Mouse (Mus musculus): ENCODE measurements at regions not wholly inside any gene's neighbourhood (a gene's known extent, or its start where the extent isn't known, plus 50 kb on each side); places are given as distances from the start of the nearest gene placed in this dataset.
"Not testable (repeated sequence)": the region's sequence is repeated elsewhere in the genome, so short reads cannot be mapped to it uniquely, and the experiment has no call there.

DNA sequence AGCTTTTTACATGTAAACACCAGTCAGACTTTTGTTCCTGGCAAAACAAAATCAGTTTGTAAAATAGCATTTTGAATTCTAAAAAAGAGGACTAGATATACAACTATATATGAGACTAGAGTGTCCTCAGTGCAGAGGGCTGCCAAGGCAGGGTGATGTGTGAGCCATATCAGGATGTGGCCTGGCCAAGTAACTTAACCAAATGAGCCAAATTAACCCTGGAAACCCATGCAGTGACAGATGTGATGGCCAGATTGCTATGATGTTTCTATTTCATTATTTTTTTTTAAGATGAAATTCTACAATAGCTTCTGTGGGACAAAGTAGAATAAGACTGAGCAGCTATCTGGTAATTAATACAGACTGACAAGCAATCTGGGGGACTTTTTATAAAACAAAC is 181.8 kb downstream of the Nova1 start:
- no peak for DNase-seq (ENCODE audit: low spot score)
- intact Hi-C loops (cut with DNase I) = no loop called here

DNA sequence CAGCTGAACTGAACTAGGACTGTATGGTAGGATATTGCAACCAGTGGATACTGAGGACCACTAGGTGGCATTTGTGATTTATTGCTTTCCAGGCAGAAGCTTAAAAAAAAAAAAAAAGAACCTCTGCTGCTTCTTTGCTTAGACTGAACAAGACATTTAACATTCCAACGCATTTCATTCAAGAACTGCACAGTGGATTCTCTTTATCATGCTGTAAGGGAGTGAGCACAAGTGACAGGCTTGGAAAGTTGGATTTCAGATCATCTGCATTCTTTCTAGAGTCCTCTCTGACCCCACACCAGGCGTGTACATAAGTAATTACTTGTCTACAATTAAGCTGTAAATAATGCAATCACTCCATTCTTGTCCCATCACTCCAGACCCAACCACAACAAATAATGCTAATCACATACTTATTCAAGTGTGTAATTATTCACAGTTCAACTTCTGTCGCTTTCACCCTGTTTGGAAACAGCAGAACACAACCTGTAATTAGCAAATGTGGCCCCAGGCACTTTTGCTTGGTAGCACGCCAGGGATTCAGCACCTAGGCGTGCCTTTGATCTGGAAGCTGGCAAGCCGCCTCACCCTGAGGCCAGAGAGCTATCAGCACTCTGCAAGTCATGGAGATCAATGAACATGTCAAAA is 183.5 kb downstream of the Nova1 start:
- intact Hi-C loops (cut with DNase I) = loop anchor here (2.0 kb wide), 1 partner anchor 586 kb away; no protein-coding TSS in a partner anchor
- DNase-seq (ENCODE audit: low spot score) = no peak

DNA sequence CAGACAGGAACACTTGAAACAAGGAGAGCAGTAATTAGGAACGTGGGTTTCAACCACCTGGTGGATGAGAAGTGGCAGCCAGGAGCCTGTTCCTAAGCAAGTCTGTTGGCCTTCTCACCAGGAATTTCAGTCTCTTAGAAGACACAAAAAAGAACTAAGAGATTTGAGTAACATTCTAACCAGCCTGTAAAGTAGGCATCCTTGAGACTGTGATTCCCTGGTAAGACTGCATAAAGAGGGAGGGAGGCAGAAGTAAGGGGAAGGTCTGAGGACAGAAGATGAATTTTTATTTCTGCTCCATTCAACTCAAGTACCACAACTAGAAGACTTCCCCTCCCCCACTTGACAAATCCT is 184.0 kb downstream of the Nova1 start:
- intact Hi-C loops (cut with DNase I) = loop anchor here (2.0 kb wide), 1 partner anchor 586 kb away; no protein-coding TSS in a partner anchor
- no peak for DNase-seq (ENCODE audit: low spot score)

DNA sequence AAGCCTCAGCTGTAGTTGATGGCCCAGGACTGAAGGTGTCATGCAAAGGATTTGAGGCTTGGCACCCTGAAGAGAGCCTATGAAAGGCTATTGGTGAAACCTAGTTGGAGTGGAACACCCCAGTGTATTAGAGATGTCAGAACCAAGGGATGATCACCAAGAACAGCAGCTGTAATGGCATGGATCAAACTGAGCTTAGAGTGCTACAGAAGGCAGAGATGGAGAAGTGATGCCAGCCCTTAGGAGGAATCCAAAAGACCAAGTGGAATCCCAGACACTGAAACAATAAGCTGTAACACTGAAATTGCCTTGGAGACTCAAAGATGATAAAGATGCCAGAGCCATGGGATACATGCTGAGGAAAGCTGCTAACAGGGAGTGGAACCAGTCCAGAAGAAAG is 186.3 kb downstream of the Nova1 start:
- DNase-seq (ENCODE audit: low spot score); intact Hi-C loops (cut with DNase I): not testable (repeated sequence)

DNA sequence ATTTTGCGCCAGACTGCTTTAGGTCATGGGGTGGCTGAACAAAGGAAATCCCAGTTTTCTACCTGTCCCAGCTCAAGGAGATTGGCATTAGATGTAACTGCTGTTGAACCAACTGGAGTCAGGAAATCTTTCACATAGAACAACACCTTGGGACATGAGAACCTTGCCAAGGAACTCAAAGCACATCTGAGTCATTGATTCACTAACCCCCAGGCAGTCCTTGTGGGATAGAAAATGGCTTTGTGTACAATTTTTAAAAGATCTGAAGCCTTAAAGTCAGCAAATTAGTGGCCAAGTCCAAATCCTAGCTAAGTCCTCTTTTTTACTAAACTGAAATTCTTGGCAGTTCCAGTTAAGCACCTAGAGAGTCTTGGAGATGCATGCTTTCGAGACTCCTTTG is 191.4 kb downstream of the Nova1 start:
- no peak for DNase-seq (ENCODE audit: low spot score)
- intact Hi-C loops (cut with DNase I) = no loop called here

DNA sequence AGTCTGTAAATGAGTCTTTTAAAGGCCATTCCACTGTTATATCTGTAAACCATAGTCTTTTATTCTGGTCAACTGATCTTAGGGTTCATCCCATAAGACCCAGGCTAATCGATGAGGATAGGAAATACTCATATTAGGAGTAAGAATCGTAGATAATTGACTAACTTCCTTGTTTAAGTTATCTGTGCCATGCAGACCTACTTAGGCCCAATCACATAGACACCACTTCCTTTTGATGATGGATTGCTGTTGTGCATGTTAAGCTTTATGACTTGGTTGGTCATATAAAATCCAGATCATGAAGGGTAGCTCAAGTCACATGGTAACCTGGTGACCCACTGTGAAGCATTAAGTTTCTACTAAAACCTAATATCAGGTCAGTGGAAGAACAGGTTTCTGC is 207.3 kb downstream of the Nova1 start:
- DNase-seq (ENCODE audit: low spot score) = no peak
- intact Hi-C loops (cut with DNase I) = no loop called here

DNA sequence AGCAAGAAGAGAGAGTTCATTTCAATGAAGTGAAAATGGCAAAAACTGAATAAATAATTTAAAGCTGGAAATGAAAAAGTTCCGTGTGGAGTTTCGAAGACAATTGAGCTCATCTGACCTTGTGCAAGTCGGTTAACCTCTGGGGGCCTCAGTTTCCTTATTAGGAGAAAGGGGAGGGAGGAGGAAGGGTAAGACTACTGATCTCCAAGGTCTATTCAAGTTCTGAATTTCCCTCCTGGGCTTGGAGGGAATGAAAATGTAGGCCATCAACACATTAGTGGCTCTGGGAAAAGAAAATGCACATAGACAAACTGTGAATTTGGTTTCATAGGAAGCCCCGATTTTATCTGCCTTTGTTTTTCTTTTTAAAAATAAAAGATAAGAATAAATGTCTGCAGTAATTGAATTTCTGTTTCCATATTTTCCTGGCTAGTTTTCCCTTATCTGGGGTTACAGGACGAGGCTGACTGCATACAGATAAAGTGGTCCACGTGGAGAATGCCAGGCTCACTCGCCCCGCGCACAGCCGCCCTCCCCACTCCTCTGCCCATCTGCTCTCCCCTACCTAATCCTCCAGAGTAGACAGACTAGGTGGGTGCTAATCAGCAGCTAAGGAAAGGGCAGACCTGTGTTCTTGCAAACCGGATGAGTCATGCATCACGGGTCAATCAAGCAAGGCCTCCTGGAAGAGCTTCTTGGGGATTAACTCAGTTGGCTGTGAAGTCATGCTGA is 209.0 kb downstream of the Nova1 start:
- DNase-seq (ENCODE audit: low spot score) = no peak
- intact Hi-C loops (cut with DNase I) = no loop called here

DNA sequence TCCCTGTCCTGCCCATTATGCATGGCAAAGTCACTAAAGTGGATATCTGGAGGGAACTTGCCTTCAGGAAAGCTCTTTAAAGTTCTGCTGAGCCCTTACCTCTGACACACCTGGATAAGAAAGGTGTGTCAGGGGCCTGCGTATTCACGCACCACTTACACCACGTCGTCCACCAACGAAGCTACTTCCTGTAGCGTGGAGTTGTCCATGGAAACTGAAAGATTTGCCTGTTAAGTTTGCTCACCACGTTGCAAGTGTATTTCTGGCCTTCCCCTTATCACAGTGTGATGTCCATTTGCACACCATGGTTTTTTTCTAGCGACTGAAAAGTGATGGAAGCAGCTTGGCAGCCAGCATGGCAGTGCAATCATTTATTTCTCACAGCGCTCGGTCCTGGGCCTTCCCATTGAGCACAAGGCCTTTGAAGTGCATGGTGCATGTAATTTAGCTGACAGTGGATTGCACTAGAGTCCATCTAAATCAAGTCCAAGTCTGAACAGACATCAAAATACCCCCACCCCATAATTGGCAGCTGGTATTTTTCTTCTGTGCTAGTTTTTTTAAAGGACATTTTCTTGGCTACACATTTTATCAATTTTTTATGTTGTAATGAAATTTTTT is 210.3 kb downstream of the Nova1 start:
- intact Hi-C loops (cut with DNase I) = no loop called here
- no peak for DNase-seq (ENCODE audit: low spot score)

DNA sequence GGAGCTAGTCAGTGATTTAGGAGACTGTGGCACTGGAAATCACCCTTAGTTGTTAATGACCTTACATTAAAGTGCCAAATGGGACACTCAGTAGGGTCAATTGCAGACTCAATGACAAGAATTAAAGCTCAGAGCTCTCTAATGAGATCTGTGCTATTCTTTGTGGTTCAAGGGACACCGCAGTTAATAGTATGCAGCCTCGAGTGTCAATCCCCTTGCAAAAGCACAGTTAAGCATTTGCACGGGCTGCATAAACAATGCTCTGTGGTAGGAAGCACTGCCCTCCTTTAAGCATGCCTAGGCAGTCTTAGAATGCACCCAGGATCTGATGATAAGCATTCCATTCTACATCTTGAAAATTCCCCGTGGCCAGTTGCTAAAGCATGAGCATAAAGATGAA is 221.5 kb downstream of the Nova1 start:
- intact Hi-C loops (cut with DNase I) = no loop called here
- no peak for DNase-seq (ENCODE audit: low spot score)

DNA sequence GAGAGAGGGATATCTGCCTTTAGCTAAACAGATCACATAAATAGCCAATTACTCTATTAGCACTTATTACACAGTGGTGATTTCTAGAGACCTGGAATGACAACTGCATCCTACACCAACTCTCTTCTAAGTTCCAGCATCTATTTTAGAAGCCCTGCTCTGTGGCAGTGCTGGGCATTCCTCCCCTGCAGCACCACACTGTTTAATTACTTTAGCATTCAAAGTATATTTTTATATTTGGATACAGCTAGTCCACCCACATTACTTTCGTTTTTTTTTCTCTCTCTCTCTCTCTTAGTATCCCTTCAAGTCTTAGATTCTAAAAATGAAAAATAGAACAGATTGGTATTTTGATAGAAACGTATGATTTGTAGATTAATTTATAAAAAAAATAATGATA is 250.1 kb downstream of the Nova1 start:
- DNase-seq (ENCODE audit: low spot score) = no peak
- intact Hi-C loops (cut with DNase I) = no loop called here

DNA sequence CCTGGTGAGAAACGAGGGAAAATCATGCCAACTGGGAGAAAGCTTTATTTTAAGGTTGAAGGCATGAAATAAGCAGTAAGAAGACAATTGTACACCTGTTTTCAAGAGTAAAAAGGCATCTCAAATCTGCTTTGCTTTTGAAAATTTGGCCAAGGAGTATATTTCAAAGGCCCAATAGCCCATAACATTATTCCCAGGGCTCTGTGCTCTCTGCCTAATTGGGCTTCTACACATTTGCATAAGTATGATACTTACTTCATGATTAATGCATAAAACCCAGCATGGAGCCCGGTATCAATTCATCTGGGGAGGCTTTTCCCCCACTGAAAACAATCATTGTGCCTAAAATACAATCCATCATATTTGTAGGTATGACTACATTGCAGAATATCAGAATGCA is 252.4 kb downstream of the Nova1 start:
- intact Hi-C loops (cut with DNase I) = no loop called here

DNA sequence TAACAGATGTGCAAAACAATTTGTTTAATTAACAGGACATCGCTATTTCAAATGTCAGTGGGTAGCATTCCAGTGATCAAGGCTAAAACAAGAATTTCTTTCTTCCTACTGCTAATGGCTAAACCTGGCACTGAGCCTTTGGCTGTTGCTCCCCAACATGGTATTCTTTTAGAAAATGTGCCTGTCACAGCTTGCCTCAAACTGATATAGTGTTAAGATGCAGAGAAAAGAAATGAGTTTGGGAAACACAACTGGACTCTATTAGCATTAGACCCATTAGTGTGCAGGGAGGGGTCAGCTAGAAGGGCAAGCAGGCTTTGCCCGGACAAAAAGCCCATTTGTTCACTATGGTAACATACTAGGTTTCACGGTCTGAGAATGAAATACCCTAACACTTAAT is 297.8 kb downstream of the Nova1 start:
- DNase-seq (ENCODE audit: low spot score) = no peak
- intact Hi-C loops (cut with DNase I) = no loop called here

More for the DNA sequence above, 252.4 kb downstream of the Nova1 start:
- DNase-seq (ENCODE audit: low spot score) = no peak

DNA sequence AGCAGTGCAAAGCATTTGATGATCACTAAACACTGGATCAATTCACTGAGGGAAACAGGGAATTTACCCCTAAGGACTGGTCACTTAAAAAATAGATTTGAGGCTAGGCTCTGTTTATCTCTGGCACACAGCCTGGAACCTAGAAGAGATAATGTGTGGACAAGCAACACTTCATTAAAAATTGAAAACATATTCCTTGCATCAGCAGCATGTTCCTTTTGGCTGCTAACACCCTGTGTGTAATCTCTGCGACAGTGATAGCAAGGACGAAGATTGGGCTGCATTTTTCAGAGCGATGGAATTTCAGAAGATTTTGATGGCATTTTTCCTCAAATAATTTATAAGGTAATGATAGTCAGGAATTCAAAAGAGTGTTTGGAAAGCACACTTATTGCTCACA is 310.9 kb downstream of the Nova1 start:
- DNase-seq (ENCODE audit: low spot score) = no peak
- intact Hi-C loops (cut with DNase I) = no loop called here

DNA sequence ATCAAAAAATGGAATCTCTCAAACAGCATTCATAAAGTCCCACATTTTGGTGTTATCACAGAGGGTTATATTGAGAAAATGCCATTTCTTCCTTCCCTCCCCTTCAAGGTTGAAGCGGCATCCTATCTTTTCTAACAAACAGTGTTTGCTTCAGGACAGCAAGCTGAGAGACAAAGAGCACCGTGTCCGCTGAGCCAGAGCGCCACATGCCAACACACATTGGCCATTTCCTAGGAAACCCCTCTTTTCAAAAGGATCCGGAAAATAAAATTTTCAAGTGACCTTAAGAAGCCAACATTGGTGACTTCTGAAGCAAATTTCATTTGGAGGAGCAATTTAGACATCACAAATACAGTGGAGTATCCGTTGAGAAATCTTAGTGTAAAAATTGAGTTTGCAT is 326.3 kb downstream of the Nova1 start:
- no peak for DNase-seq (ENCODE audit: low spot score)
- intact Hi-C loops (cut with DNase I) = no loop called here

DNA sequence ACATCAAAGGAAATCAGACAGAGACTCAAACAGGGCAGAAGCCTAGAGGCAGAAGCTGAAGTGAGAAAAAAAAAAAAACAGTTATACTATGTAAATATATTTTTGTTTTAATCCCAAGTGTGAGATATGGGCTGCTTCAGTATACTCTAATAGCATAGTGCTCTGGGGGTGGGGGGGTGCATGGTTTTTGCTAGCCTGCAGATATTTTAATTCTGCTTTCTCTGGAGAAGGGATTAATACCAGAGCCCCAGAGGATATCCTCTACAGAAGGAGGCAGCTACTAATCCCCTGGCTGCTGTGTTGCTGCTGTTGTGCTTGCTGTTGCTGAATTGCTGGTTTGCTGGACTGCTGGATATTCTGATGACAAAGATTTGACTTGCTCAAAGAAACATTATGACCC is 367.8 kb downstream of the Nova1 start:
- intact Hi-C loops (cut with DNase I) = no loop called here
- no peak for DNase-seq (ENCODE audit: low spot score)

DNA sequence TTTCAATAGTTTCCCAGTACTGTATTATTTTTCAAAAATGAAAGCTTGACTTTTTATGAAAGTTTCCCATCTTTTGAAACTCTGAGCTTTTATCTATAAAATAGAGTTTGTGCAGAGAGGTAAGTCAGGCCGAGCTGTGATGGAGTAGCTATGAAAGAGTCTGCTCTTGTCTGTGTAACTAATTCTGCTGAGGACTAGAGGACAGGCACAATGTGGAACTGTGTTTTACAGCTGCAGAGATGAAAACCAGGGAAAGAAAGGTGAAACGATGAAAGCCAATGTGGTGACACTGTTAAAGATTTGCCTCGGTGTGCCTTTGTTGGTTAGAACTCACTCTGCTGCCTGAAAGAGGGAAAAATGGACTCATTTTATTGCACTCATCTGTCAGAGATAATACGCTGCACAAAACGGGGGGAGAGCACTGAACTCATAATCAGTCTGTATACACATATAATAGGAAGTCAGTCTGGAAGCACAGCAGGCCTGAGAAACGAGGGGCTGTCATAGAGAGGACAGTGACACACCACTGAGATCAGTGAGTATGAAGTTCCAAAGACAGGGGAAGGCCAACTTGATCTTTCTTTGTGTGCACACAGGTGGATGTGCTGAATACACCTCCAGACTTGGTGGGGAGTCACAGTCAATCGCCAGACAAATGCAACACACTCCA is 373.9 kb downstream of the Nova1 start:
- intact Hi-C loops (cut with DNase I) = no loop called here
- DNase-seq (ENCODE audit: low spot score) = no peak

DNA sequence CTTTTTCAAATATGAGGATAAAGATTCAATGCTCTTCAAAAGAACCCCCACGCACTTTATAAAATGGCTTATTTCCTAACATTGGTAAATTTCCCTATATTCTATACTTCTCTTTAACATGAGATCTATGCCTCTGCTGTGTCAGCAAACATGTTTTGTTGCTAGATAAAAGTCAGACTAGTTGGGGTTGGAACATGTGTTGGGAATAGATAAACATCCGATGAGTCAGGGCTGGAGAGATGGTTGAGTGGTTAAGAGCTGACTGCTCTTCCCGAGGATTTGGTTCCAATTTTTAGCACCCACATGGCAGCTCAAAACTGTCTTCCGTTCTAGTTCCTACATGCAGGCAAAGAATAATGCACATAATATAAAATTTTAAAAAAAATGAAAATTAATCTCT is 399.1 kb downstream of the Nova1 start:
- DNase-seq (ENCODE audit: low spot score) = no peak
- intact Hi-C loops (cut with DNase I) = no loop called here

DNA sequence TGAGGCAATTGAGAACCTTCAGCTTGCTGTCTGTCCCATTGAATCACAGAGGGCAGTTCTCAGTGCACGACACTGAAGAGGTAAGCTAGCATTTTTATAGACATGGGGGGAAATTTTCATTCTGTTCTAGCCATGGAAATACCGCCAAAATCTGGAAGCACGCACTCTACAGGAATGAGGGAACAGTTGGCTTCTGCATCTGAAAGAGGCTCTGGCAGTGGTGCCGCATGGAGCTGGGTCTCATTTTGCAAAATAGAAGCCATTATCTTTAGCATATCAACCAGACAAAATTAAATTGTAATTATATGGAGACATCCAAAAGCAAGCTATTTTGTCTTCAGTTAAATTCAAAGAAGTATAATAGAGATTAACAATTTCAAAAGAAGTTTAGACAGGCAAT is 399.7 kb downstream of the Nova1 start:
- intact Hi-C loops (cut with DNase I) = no loop called here
- DNase-seq (ENCODE audit: low spot score) = no peak

DNA sequence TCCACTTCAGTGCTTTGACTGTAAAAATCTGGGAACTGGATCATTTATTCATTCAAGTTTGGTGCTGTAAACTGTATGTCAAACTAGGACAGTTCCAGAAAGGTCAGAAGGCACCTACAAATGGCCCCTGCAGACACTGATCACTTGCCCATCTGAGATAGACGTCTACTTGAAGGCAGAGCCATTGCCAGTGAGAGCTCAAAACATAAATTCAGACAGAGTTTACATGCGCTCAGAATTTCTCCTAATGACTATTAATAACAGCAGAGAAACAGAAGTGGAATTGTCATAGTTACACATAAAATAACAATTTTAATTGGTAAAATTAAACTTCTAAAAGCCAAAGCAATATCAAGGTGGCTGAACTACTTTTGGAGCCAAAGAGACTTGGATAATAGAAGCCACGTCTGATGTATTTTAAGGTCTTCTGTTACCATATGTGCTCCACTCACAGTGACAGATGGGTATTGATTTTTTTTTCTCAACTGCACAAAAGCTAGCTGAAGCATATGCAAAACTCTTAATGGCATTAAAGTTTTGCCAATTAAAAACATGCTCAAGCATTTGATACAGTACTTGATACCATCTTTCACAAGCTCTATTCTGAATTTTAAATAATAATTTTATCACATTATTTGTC is 401.8 kb downstream of the Nova1 start:
- intact Hi-C loops (cut with DNase I) = no loop called here
- no peak for DNase-seq (ENCODE audit: low spot score)

DNA sequence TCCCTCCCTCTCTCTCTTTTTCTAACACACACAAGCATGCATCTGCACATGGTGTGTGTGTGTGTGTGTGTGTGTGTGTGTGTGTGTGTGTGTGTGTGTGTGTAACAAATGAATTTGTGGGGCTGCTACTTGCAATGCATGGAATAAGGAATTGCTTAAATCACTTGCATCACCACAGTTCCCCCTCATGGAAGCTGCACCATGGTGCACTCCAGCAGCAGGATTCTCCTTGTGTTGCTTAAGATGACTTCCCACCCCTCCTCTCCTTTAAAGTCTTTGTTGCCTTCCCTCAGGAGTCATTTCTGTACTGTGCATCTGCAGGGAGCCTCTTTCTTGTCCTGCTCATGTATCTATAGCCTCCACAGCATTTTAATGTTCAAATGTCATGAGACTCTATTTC is 402.5 kb downstream of the Nova1 start:
- DNase-seq (ENCODE audit: low spot score) = no peak
- intact Hi-C loops (cut with DNase I) = no loop called here

DNA sequence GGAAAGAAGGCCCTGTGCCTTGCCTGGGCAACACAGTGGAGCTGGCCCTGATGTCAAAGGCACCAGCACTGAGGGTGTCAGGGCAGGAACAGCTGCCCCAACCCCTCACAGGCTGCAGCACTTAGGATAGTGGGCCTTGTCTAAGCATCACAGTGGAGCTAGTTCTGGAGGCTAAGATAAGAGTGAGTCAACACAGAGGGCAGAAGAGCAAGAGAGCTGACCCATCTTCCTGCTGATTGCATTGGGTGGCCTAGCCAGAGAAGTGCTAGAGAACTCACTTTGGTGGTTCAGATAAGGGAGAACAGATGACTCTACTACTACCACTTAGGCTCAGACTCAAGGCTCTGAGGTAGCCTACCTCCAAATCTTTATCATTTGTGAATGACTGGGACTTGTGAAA is 413.1 kb downstream of the Nova1 start:
- no peak for DNase-seq (ENCODE audit: low spot score)
- intact Hi-C loops (cut with DNase I) = no loop called here
